12 mouse cellular contexts compared by ENCODE assay signal in genomic region chr6:29672563-29673411, GRCm38 (mm10). TPM values are rescaled to one million over a fixed set of nuclear protein-coding genes. Genes with fewer than 3 reads are reported as not detected.
A peak's percentile ranks its signal among the peaks of the same experiment; 100 is the strongest.
DNase-seq lines count a peak whose midpoint lies in the region; ATAC-seq and TF ChIP-seq lines count a peak whose summit lies in the region.
"Had no signal": no experiment of that assay in that cellular context is flagged by ENCODE, and none has a peak within 500 bp of the region (broad histone marks: within the 10 kb centered on the region; RNA-seq: fewer than 3 reads in every experiment).

No protein-coding gene starts in this region.

- H3K36me3 ChIP-seq in intestine, embryonic 14.5 days (ENCODE audit: control insufficient read depth, insufficient read depth, low read length), result no peaks in the 10 kb centered on the region
- no peaks in the 10 kb centered on the region for H3K36me3 ChIP-seq in intestine, postnatal 0 days (ENCODE audit: control insufficient read depth, insufficient read depth)
- no peaks in the 10 kb centered on the region for H3K36me3 ChIP-seq in midbrain, embryonic 14.5 days (ENCODE audit: control insufficient read depth, insufficient read depth, low read length)
- H3K36me3 ChIP-seq: G1E; liver, embryonic 15.5 days had no signal

- H3K27ac ChIP-seq in intestine, embryonic 14.5 days (ENCODE audit: low read depth), result 0 out of 2 replicates have a peak overlapping the region, but pooled peaks have one; percentile 22
- H3K27ac ChIP-seq in intestine, postnatal 0 days (ENCODE audit: low read depth, low read length), result no peak overlapping the region
- H3K27ac ChIP-seq in cortical plate, adult 2 months (ENCODE audit: insufficient read depth, low read length), result peak overlapping the region; percentile 87
- peak overlapping the region; percentile 55; the same call in 1 of the 2 replicates for H3K27ac ChIP-seq in midbrain, embryonic 14.5 days (replicated peaks; ENCODE audit: low read depth, low read length)
- H3K27ac ChIP-seq: liver, embryonic 15.5 days had no signal

- H3K4me2 ChIP-seq in intestine, embryonic 14.5 days (ENCODE audit: low read length), result no peak overlapping the region
- H3K4me2 ChIP-seq in intestine, postnatal 0 days (replicated peaks; ENCODE audit: low read depth), result no peak overlapping the region
- no peak overlapping the region for H3K4me2 ChIP-seq in midbrain, embryonic 14.5 days (ENCODE audit: low read length)
- H3K4me2 ChIP-seq: liver, embryonic 15.5 days had no signal

- peak; percentile 40; the same call in 1 of the 2 replicates for TF ChIP-seq POLR2A in cortical plate, adult 2 months (IDR thresholded peaks at IDR 0.05; ENCODE audit: extremely low read depth, insufficient read depth, low read length)

- H3K9me3 ChIP-seq in intestine, embryonic 14.5 days (ENCODE audit: control insufficient read depth, low read length), result no peaks in the 10 kb centered on the region
- H3K9me3 ChIP-seq in intestine, postnatal 0 days (ENCODE audit: control insufficient read depth), result no peaks in the 10 kb centered on the region
- no peaks in the 10 kb centered on the region for H3K9me3 ChIP-seq in midbrain, embryonic 14.5 days (ENCODE audit: control insufficient read depth, low read length)
- H3K9me3 ChIP-seq: G1E; liver, embryonic 15.5 days had no signal

- no peak for ATAC-seq in intestine, embryonic 14.5 days (replicated peaks; ENCODE audit: low FRiP score, low TSS enrichment, low read depth)
- ATAC-seq in intestine, postnatal 0 days, result no peak
- ATAC-seq in midbrain, embryonic 14.5 days (ENCODE audit: low FRiP score, low TSS enrichment), result no peak

- WGBS in intestine, embryonic 14.5 days, result 27% methylated on average over 12 of the region's 12 CpGs
- WGBS in intestine, postnatal 0 days, result 40% methylated on average over 12 of the region's 12 CpGs
- WGBS in midbrain, embryonic 14.5 days, result 24% methylated on average over 12 of the region's 12 CpGs

- H3K9ac ChIP-seq in intestine, embryonic 14.5 days (ENCODE audit: low read length), result no peak overlapping the region
- no peak overlapping the region for H3K9ac ChIP-seq in intestine, postnatal 0 days (ENCODE audit: low read depth, low read length)
- no peak overlapping the region for H3K9ac ChIP-seq in midbrain, embryonic 14.5 days (replicated peaks; ENCODE audit: low read length)
- H3K9ac ChIP-seq: liver, embryonic 15.5 days had no signal

- no peaks in the 10 kb centered on the region for H3K27me3 ChIP-seq in intestine, embryonic 14.5 days (replicated peaks; ENCODE audit: control insufficient read depth, insufficient read depth, low read length)
- no peaks in the 10 kb centered on the region for H3K27me3 ChIP-seq in intestine, postnatal 0 days (replicated peaks; ENCODE audit: control insufficient read depth, insufficient read depth, low read length)
- no peaks in the 10 kb centered on the region for H3K27me3 ChIP-seq in midbrain, embryonic 14.5 days (ENCODE audit: control insufficient read depth, insufficient read depth, low read length)

- H3K4me3 ChIP-seq in intestine, embryonic 14.5 days (ENCODE audit: low read depth, low read length), result no peak overlapping the region
- no peak overlapping the region for H3K4me3 ChIP-seq in intestine, postnatal 0 days (ENCODE audit: low read depth, low read length)
- H3K4me3 ChIP-seq in cortical plate, adult 2 months (ENCODE audit: insufficient read depth, low read length), result no peak overlapping the region
- H3K4me3 ChIP-seq in midbrain, embryonic 14.5 days (replicated peaks; ENCODE audit: low read depth, low read length), result no peak overlapping the region
- H3K4me3 ChIP-seq: liver, embryonic 15.5 days had no signal

- peaks cover 4% of the 10 kb centered on the region; the same call in 1 of the 2 replicates for H3K4me1 ChIP-seq in intestine, embryonic 14.5 days (replicated peaks; ENCODE audit: control insufficient read depth, insufficient read depth, low read length)
- H3K4me1 ChIP-seq in intestine, postnatal 0 days (replicated peaks; ENCODE audit: control insufficient read depth, insufficient read depth, low read length), result no peaks in the 10 kb centered on the region
- H3K4me1 ChIP-seq in cortical plate, adult 2 months (ENCODE audit: control insufficient read depth, insufficient read depth, low read length), result no peaks in the 10 kb centered on the region
- H3K4me1 ChIP-seq in midbrain, embryonic 14.5 days (ENCODE audit: control insufficient read depth, insufficient read depth, low read length), result peaks cover 4% of the 10 kb centered on the region; the same call in 1 of the 2 replicates
- H3K4me1 ChIP-seq: liver, embryonic 15.5 days had no signal

- no peak for DNase-seq in intestine, embryonic 14.5 days (ENCODE audit: low spot score)
- peak; percentile 37 for DNase-seq in ES-CJ7 (ENCODE audit: low read depth, low spot score)
- peak; percentile 29 for DNase-seq in midbrain, embryonic 14.5 days
- DNase-seq in c-Kit-positive CD71-positive TER-119-positive erythroid progenitor cells, embryonic 14.5 days (ENCODE audit: low spot score), result no peak
- no peak for DNase-seq in kidney, postnatal 14 days
- DNase-seq in adrenal gland, postnatal 4 days (ENCODE audit: low spot score in 2 of 2), result no peak
- DNase-seq: embryo, embryonic 11 days; gastrocnemius, postnatal 10 days had no signal

- no peak for TF ChIP-seq CTCF in intestine, postnatal 0 days (IDR thresholded peaks at IDR 0.05; ENCODE audit: low read depth)
- no peak for TF ChIP-seq CTCF in cortical plate, adult 2 months (IDR thresholded peaks at IDR 0.05; ENCODE audit: extremely low read depth, insufficient read depth, low read length)

RNA-seq across cellular contexts. Expression of gene Tspan33, which starts 21.2 kb away (rescaled TPM):
- 1.8 and 3.3 TPM in 2 replicates for polyA plus RNA-seq in intestine, embryonic 14.5 days (2014; fragmentation: Nextera tagmentation; extraction: Ambion mirVana)
- polyA plus RNA-seq in intestine, postnatal 0 days (2015; fragmentation: Nextera tagmentation; extraction: Ambion mirVana), result 0.84 and 1.0 TPM in 2 replicates
- 28.8 and 30.1 TPM in 2 replicates for polyA plus RNA-seq in cortical plate, adult 2 months (2012; rRNA removed)
- polyA plus RNA-seq in midbrain, embryonic 14.5 days (2014; fragmentation: Nextera tagmentation; extraction: Ambion mirVana), result 3.2 and 3.8 TPM in 2 replicates
- 10 to 100 TPM; 10.6 to 16.4 TPM for total RNA-seq in adrenal gland, postnatal 4 days (2021)

Comparison
In these comparisons a context has a peak if more than half of its experiments do, and no peak if none do; other contexts are left out.
1. DNase-seq: peak in ES-CJ7 (single experiment) and midbrain, embryonic 14.5 days (single experiment); none in intestine, embryonic 14.5 days (single experiment), c-Kit-positive CD71-positive TER-119-positive erythroid progenitor cells, embryonic 14.5 days (single experiment), kidney, postnatal 14 days (single experiment) and adrenal gland, postnatal 4 days (0 of 2).